ENCODE assay signal across 22 mouse cellular contexts in the genomic region with DNA sequence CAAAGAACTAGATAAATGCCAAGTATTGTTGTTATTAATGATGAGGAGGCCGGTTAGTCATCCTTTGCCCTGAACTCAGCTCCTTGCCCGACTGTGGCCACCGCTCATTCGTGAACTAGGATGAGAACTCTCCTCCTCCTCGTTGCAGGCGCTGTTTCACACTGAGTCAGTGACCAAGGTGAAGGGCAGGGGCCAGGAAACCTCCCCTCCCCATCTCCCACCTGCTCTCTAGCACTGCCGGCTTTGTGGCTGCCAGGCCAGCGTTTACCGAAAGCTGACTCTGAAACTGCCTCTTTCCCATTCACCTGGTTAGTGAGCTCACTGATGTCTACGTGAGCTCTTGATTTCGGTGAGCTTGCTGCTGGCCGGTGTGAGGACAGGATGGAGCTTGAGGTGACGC.
DNase-seq lines count a peak whose midpoint lies in the region; ATAC-seq and TF ChIP-seq lines count a peak whose summit lies in the region.
"Had no signal": no experiment of that assay in that cellular context is flagged by ENCODE, and none has a peak within 500 bp of the region (broad histone marks: within the 10 kb centered on the region; RNA-seq: fewer than 3 reads in every experiment).

No protein-coding gene starts in this region.

- H3K4me2 ChIP-seq in midbrain, embryonic 15.5 days: no peak overlapping the region
- H3K4me2 ChIP-seq: heart, embryonic 11.5 days; heart, embryonic 15.5 days; hindbrain, embryonic 14.5 days had no signal

- H3K4me1 ChIP-seq in ES-Bruce4 (ENCODE audit: control insufficient read depth, insufficient read depth, low read length): peaks cover 6% of the 10 kb centered on the region
- H3K4me1 ChIP-seq in midbrain, embryonic 15.5 days: no peaks in the 10 kb centered on the region
- H3K4me1 ChIP-seq: hindbrain, embryonic 10.5 days had no signal

- H3K4me3 ChIP-seq in ES-Bruce4 (ENCODE audit: low read depth, low read length): no peak overlapping the region
- H3K4me3 ChIP-seq in midbrain, embryonic 15.5 days: no peak overlapping the region
- H3K4me3 ChIP-seq: embryonic facial prominence, embryonic 10.5 days; heart, embryonic 15.5 days; hindbrain, embryonic 10.5 days had no signal

- no peaks in the 10 kb centered on the region for H3K27me3 ChIP-seq in ES-Bruce4 (ENCODE audit: control insufficient read depth, insufficient read depth, low read length, poor library complexity, severe bottlenecking)
- no peaks in the 10 kb centered on the region for H3K27me3 ChIP-seq in midbrain, embryonic 15.5 days (replicated peaks)
- H3K27me3 ChIP-seq: heart, embryonic 15.5 days; Patski had no signal

- TF ChIP-seq EP300 in ES-Bruce4 (IDR thresholded peaks at IDR 0.05; ENCODE audit: insufficient read depth, low read depth, low read length): 0 out of 2 replicates have a peak, but pooled peaks have one; percentile 34

- no peak for TF ChIP-seq CTCF in ES-Bruce4 (IDR thresholded peaks at IDR 0.05; ENCODE audit: low read depth, low read length)

- no peak for DNase-seq in spleen, adult 18-20 months
- no peak for DNase-seq in frontal cortex, postnatal 14 days (ENCODE audit: low spot score in 2 of 2)
- DNase-seq: adrenal gland, adult 2 months; adrenal gland, postnatal 25 days; cerebellum, adult 18-20 months; cerebellum, adult 9-11 months; cerebellum, postnatal 36 days; gastrocnemius, postnatal 10 days; heart, adult 18-20 months; heart, postnatal 14 days had no signal

- no peak overlapping the region for H3K9ac ChIP-seq in ES-Bruce4 (ENCODE audit: low read depth, poor library complexity, severe bottlenecking)
- no peak overlapping the region for H3K9ac ChIP-seq in midbrain, embryonic 15.5 days
- H3K9ac ChIP-seq: heart, embryonic 15.5 days; hindbrain, embryonic 14.5 days had no signal

- ATAC-seq in CD4-positive, CD25-positive, alpha-beta regulatory T cell, adult 4 months: peak; percentile 61
- ATAC-seq in inflammation-experienced regulatory T-cells, adult 6 months: peak; percentile 47
- ATAC-seq in midbrain, embryonic 15.5 days (replicated peaks): no peak
- ATAC-seq: forebrain, embryonic 14.5 days; intestine, postnatal 0 days; Patski had no signal

- no peaks in the 10 kb centered on the region for H3K9me3 ChIP-seq in ES-Bruce4 (replicated peaks; ENCODE audit: control insufficient read depth, insufficient read depth, low read length, poor library complexity, severe bottlenecking)
- H3K9me3 ChIP-seq in midbrain, embryonic 15.5 days: no peaks in the 10 kb centered on the region
- H3K9me3 ChIP-seq: embryonic facial prominence, embryonic 10.5 days; heart, embryonic 15.5 days; hindbrain, embryonic 10.5 days had no signal

- no peaks in the 10 kb centered on the region for H3K36me3 ChIP-seq in ES-Bruce4 (ENCODE audit: control insufficient read depth, insufficient read depth, low read length, poor library complexity, severe bottlenecking)
- H3K36me3 ChIP-seq in midbrain, embryonic 15.5 days (replicated peaks): no peaks in the 10 kb centered on the region
- H3K36me3 ChIP-seq: embryonic facial prominence, embryonic 10.5 days; heart, embryonic 15.5 days; hindbrain, embryonic 10.5 days had no signal

- no peak for TF ChIP-seq POLR2A in ES-Bruce4 (IDR thresholded peaks at IDR 0.05; ENCODE audit: insufficient read depth, low read length)

- 68% methylated on average over 13 of the region's 13 CpGs for WGBS in midbrain, embryonic 15.5 days

- no peak overlapping the region for H3K27ac ChIP-seq in ES-Bruce4 (ENCODE audit: insufficient read depth, low read length)
- no peak overlapping the region for H3K27ac ChIP-seq in midbrain, embryonic 15.5 days
- H3K27ac ChIP-seq: embryonic facial prominence, embryonic 10.5 days; heart, embryonic 15.5 days; hindbrain, embryonic 10.5 days; hindbrain, embryonic 14.5 days had no signal
